Mouse (Mus musculus): ENCODE data around the gene Nucks1.
"Not testable (repeated sequence)": the region's sequence is repeated elsewhere in the genome, so short reads cannot be mapped to it uniquely, and the experiment has no call there.

Nucks1 gene

DNA sequence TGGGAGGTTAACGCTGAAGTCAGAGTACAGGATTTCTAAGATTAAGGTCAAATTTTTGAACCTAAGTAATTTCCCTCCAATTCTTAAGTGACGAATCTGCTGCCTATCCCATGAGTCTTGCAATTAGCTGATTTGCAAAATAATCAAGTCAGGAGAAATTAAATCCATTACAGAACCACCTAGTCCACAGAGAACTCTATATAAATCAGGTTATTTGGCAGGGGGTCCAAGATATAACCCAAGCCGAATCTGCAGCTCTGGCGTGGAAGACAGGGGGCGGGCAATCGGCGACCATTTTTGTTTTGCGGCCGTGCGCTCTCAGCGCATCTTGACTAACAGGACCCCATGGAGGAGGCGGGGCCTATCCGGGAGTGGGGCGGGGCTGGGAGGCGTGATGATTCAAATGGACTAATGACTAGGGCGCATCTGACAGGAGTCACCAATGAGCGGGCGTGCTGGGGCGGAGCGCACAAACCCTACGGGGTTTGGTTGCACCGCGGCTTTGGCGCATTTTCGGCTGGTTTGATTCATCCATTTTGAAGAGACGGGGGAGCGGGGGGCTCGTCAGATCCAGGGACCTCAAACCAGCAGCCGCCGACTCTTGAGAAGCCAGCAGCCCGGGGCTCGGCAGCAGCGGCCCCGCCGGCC, at the start of gene Nucks1:
Gene Nucks1, plus strand, starts transcription at position 534 of the 648 bp plus-strand sequence.
- DNase-seq = peak; percentile 99

DNA sequence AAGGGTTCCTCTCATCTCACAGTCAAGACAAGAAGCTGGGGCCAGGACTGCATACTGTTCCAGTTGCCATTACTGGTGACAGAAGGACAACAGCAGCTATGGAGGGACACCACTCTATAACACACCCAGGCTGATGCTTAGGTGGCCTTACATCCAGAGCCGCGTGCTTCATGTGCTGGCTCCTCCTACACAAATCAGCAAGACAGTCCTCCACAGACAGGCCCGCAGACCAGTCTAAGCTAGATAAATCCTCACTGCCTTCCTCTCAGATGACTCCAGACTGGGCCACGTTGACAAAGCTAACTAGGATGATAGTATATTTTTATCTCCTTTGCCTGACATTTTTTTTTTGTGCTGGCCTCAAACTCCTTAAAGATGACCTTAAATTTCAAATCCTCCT, 48.5 kb upstream of the Nucks1 start:
- no peak for DNase-seq

DNA sequence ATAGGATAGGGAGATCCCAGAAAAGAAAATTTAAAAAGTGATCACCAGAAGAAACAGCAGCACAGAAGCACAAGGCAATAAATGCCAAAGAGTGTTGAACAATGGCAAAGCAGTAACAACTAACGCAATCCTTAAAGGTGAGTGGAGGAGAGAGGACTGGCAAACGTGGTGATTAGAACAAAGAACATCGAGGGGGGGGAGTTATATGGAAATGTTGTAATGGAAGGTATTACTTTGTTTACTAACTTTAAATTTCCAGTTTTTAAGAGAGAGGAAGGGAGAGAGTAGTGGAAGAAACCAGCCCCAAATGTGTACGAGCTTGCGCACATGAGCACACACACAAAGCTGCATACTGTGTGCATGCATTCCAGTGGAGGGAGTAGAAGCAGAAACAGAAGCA, 44.7 kb upstream of the Nucks1 start:
- no peak for DNase-seq

GRCm38 (mm10) chr1:131866304-131866999, 43.9 kb upstream of the Nucks1 start:
- no peak for DNase-seq

DNA sequence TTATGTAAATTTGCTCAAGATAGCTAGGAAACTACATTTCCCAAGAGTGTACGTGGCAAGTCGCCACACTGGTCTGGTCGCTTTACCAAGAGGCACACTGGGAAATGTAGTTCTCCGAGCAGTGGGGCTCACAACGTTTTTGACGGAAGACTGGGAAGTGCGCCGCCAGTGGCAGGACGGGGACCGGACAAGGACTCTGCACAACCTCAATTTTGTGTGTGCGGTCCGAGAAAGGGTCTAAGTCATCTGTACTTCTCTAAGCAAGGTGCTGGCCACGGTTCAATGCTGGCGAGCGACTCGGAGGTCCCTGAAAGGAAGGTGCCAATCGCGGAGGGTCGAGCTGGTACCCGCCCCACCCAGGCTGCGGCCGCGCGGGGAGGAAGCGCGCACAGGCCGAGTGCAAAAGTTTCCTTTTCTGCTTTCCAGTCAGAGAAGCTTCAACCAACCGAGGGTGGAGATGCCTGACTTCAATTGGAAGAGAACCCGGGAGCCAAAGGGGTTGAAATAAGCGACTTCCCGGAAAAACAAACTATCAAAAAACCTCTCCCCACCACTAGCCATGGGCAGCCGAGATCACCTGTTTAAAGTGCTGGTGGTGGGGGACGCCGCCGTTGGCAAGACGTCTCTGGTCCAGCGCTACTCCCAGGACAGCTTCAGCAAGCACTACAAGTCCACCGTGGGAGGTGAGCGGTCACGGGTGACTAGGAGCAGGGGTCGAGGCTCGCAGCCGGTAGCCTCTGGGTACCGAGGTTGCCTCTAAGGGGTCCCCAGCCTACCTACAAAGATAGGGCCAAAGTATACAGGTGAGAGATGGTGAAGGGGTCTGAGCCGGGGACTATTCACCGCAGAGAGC, 43.0 kb upstream of the Nucks1 start, which contains the start of gene Rab29:
Gene Rab29, plus strand, starts transcription at position 132 of the 853 bp plus-strand sequence.
- peak; percentile 93 for DNase-seq

DNA sequence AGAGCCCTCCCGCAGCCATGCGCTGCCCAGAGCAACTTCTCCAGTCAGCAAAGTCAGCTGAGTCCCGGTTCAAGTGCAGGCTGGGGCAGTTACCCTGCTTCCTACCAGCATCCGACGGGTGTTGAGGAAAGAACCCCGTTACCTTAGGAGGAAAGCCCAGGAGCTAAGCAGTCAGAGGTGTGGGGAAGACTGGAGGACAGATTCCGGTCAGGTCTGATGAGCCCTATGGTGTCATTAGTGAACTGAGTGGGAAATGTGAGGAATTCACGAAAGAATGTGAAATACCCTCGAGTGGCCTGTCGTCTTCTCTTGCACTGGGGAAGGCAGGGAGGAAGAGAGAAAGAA, 42.4 kb upstream of the Nucks1 start:
- DNase-seq = no peak

DNA sequence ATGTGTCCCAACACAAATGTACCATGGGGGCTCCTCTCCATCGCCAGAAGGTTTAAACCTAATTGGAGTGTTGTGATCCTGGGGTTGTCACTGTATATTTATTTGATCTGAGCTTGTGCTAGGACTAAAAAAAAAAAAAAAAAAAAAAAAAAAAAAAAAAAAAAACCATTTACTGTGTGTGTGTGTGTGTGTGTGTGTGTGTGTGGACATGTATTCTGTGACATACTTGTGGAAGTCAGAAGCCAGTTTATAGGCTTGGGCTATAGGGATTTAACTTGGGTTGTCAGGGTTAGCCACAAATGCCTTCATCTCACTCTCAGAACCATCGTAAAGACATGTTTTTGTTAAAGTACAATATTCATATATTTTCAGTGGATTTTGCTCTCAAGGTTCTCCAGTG, 40.8 kb upstream of the Nucks1 start:
- no peak for DNase-seq

DNA sequence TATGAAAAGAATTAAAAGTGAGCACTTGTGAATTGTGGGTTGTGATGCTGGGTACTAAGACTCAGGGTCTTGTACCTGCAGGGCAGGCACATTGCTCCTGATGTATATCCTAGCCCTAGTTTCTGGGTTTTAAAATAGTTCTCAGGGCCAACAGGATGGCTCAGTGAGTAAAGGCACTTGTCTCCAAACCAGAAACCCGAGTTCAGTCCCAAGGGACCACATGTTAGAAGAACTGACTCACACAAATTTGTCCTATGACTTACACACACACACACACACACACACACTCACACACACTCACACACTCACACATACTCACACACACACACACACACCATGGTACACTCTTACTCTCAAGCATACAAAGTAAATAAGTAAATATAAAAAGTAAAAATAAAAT, 37.5 kb upstream of the Nucks1 start:
- no peak for DNase-seq

GRCm38 (mm10) chr1:131879816-131880215, 30.5 kb upstream of the Nucks1 start:
- DNase-seq = no peak

DNA sequence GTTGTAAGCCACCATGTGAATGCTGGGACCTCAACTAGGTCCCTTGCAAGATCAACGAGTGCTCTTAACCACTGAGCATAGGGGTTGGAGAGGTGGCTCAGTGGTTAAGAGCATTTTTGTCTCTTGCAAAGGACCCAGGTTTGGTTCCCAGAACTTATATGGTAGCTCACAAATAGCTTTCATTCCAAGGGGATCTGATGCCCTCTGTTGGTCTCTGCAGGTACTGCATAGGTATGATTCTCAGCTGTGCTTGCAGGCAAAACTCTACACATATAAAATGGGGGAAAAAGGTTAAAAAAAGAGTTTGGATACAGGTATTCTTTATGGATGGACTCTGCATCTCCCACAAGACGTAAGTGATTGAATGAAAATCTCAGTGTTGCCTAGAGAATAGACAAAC, 27.5 kb upstream of the Nucks1 start:
- DNase-seq = no peak

GRCm38 (mm10) chr1:131886173-131886572, 24.2 kb upstream of the Nucks1 start:
- no peak for DNase-seq

- no peak for DNase-seq
These were observed 23.7 kb upstream of the Nucks1 start for GRCm38 (mm10) chr1:131886641-131887040.

DNA sequence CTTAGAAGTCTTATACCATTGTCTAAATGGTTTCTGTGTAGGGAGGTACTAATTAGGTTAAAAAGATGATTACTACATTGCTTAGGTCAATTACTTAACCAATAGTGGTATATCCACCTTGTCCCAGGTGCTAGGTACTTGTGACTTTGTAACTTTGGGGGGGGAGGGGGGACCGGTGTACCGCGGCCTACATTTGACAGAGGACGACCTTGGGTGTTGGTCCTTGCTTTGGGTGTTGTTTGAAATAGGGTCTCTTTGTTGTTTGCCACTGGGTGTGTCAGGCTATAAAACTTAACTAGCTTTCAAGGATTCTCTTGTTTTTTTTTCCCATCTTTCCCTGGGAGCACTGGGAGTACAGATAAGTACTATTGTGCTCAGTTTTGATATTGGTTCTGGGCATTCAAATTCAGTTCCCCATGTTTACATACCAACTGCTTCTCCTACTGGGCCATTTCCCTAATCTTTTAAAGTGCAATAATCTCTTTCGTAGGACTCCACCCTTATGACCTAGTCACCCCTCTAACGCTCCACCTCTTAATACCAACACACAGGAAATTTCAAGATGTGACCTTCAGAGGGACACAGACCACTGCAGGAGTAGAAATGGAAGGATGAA, 20.2 kb upstream of the Nucks1 start:
- DNase-seq = no peak

DNA sequence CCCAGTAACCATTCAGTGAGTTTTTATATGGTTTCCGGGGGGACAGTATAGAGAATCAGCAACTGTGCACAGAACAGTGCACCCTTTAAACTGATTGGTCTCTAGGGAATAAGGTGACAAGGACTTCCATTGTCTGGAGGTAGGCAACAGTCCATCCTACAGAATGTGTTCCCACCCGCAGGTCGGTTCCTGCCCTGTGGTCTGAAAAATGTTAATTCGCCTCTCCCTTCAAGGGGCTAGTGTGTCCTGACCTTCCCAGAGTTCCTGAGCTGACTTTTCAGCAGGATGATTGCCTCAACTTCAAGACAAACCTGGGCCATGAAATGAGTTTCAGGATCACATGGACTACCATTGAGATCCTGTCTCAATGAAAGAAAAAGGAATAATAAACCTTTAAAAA, 18.9 kb upstream of the Nucks1 start:
- no peak for DNase-seq

GRCm38 (mm10) chr1:131902679-131903078, 7.7 kb upstream of the Nucks1 start:
- no peak for DNase-seq

DNA sequence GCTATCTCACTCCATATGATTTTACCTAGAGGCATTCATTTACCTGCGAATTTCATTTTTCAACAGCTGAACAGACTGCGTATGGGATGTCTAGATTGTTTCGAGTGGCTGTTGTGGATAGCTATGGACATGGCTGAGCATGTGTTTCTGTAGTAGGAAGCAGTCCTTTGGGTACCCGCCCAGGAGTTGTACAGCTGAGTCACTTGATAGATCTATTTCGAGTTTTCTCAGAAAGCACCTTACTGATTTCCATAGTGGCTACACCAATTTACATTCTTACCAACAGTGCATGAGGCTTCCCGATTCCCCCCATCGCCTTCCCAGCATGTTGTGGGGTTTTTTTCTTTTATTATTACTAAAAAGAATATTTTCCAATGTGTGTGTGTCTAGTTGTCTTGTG, 7.1 kb upstream of the Nucks1 start:
- no peak for DNase-seq

DNA sequence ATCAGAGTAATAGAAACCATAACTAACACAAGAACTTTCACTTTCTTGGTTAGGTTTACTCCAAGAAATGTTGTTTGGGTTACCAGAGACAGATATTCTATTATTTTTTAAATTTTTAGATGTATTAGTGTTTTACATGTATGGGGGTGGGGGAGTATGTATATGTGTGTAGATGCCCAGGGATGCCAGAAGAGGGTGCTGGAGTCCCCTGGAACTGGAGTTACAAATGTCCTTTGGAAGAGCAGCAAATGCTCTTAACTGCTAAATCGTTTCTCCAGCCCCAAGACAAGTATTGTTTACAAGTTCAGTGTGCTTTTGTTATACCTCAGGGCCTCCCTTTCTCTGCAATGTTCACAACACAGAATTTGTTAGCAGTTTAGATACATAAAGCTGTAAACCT, 4.8 kb upstream of the Nucks1 start:
- no peak for DNase-seq

DNA sequence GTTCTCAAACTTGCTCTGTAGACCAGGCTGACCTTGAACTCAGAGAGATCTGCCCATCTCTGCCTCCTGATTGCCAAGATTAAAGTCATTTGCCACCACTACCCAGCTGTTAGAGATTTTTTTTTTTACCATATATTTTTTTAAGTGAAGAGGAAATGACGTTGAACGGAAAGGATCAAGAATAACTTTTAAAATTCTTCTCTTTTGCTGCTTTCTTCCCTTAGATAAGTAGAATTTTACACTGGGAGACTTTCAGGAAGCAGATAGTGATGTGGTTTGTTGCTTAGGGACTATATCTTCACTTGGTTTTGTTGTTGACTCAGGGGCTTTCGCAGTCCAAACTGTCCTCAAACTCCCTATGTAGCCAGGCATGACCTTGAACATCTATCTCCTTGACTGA, 1.9 kb upstream of the Nucks1 start:
- DNase-seq = no peak

GRCm38 (mm10) chr1:131909236-131909635, 1.1 kb upstream of the Nucks1 start:
- not testable (repeated sequence) for DNase-seq

DNA sequence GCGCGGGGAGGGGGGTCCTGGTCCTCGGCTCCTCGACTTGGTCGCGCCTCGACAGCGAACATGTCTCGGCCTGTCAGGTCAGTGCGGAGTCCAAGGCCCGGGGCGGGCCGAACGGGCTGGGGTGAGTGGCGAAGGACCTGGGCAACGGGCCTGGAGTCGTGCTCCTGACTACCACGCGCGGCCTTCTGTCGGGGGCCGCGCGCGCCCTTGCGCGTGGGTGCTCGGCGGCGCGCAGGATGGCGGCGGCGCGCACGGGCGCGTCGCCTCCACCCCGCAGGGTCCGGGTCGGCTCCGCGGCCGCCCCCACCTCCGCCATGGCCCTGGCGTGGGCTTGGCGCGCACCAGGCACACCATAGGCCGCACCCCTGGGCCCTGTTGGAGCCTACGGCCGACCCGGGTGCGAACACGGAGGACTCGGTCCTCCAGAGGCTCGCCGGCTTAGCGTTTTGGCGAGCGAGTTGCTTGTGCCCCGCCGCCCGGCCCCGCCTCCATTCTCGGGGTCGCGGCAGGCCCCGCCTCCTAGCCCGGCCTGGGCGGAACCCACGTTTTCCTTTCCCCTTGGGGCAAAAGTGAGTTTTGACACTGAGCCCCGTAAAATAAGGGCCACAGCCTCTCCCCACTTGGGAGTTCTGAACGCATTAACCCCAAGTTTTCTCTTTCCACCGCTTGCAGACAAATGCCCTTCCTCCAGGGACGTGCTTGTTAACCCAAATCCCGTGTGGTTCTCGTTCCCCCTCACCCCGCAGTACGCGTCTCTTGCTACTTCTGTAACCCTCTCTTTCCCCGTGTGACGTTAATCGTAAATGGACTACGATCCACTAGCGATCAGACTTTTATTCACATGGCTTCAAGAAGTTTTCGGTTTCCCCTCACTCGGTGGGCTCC, 582 bp downstream of the Nucks1 start:
- peak; percentile 65 for DNase-seq

- DNase-seq = no peak
These were observed 7.3 kb downstream of the Nucks1 start for GRCm38 (mm10) chr1:131917634-131918033.

DNA sequence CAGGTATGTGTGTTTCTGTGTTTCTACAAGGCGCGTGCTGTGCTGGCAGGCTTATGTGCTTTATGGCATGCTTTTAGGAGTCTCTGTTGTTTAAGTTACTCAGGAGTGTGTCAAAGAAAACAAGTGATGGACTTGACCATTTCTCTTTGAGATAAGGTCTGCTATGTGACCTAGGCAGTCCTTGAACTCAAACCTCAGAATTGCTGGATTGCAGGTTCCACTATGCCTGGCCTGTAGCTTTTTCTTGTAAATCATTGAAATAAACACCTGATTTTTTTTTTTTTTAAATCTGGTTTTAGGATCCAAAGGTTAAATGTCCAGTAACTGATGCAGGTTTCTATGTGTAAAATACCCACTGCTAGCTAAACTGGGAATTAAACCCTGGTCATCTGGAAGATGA, 8.7 kb downstream of the Nucks1 start:
- DNase-seq = no peak

Data from right cerebral cortex, postnatal 4 days (tissue).